Mouse (Mus musculus): ENCODE results near the gene Cx3cr1. TPM values are rescaled to one million over a fixed set of nuclear protein-coding genes. Genes with fewer than 3 reads are reported as not detected.
A peak's percentile ranks its signal among the peaks of the same experiment; 100 is the strongest.
"Not testable (repeated sequence)": the region's sequence is repeated elsewhere in the genome, so short reads cannot be mapped to it uniquely, and the experiment has no call there.

The Cx3cr1 gene
- polyA plus RNA-seq, 1 experiment from 2014 or later = 8.2 TPM

DNA sequence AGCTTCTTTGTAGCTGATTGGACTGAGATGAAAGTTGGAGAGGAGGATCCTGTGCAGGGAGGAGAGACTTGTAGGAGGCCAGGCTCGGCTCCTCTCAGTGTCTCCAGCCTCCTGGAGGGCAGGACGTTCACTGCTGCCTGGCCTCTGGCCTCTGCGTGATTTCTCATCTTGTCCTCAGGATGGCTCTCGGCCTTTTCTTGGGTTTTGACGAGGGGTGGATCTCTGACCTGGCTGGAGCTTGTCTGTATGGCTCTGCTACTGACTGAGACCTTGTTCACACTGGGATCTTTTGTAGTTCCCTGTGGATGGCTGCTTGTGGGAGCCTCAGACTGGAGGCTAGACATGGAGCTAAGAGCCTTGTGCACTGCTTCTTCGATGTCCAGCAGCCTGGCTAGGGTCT, 54.9 kb downstream of the Cx3cr1 start:
- Histone ChIP-seq H3K4me1 (replicated peaks) (peaks cover 51% of the 10 kb centered on the region), H3K4me3 (no peak overlapping the region), H3K27me3 (ENCODE audit: insufficient read depth, poor library complexity, severe bottlenecking) (peaks cover 30% of the 10 kb centered on the region), H3K36me3 (no peaks in the 10 kb centered on the region), H3K9me3 (no peaks in the 10 kb centered on the region), H3K27ac (no peak overlapping the region)
- no peak for DNase-seq (ENCODE audit: low spot score)
- 60% methylated on average over 6 of the region's 6 CpGs for WGBS

- H3K27ac ChIP-seq = no peak overlapping the region
- 75% methylated on average over 11 of the region's 11 CpGs for WGBS
Observed at GRCm38 (mm10) chr9:120013251-120013820, 56.3 kb downstream of the Cx3cr1 start.

DNA sequence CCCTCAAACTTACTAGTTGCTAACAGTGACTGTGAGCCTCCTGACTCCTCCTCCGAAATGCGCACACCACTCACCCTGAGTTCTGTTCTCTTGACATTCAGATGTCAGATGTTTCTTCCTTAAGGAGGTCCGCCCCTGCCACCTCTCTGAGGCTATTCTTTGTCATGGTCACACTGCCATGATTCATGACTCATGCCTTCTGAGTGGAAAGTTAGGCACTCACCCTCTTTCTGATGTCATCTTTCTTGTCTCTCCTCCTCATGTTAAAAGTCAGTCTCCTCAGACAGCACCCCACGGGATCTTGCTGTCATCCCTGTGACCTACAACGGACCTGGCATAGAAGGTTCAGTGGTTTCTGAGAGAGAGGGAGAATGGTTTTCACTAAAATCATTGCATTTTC, 56.9 kb downstream of the Cx3cr1 start:
- Histone ChIP-seq H3K4me3 (no peak overlapping the region), H3K4me1 (replicated peaks) (peaks cover 51% of the 10 kb centered on the region), H3K36me3 (no peaks in the 10 kb centered on the region), H3K27me3 (ENCODE audit: insufficient read depth, poor library complexity, severe bottlenecking) (peaks cover 38% of the 10 kb centered on the region), H3K9me3 (no peaks in the 10 kb centered on the region), H3K27ac (no peak overlapping the region)
- 81% methylated on average over 5 of the region's 5 CpGs for WGBS
- DNase-seq (ENCODE audit: low spot score) = no peak

More at GRCm38 (mm10) chr9:120013251-120013820, 56.3 kb downstream of the Cx3cr1 start:
- Histone ChIP-seq H3K27me3 (ENCODE audit: insufficient read depth, poor library complexity, severe bottlenecking) (peaks cover 38% of the 10 kb centered on the region), H3K36me3 (no peaks in the 10 kb centered on the region), H3K4me1 (replicated peaks) (peaks cover 51% of the 10 kb centered on the region), H3K4me3 (no peak overlapping the region), H3K9me3 (no peaks in the 10 kb centered on the region)
- DNase-seq (ENCODE audit: low spot score) = no peak

- H3K4me3 ChIP-seq; H3K27ac ChIP-seq; H3K9me3 ChIP-seq; H3K36me3 ChIP-seq; DNase-seq (ENCODE audit: low spot score): not testable (repeated sequence)
- WGBS = 86% methylated on average over 6 of the region's 6 CpGs
- peaks cover 48% of the 10 kb centered on the region for H3K4me1 ChIP-seq (replicated peaks)
- peaks cover 38% of the 10 kb centered on the region for H3K27me3 ChIP-seq (ENCODE audit: insufficient read depth, poor library complexity, severe bottlenecking)
Observed at GRCm38 (mm10) chr9:120012161-120012560, 57.5 kb downstream of the Cx3cr1 start.

DNA sequence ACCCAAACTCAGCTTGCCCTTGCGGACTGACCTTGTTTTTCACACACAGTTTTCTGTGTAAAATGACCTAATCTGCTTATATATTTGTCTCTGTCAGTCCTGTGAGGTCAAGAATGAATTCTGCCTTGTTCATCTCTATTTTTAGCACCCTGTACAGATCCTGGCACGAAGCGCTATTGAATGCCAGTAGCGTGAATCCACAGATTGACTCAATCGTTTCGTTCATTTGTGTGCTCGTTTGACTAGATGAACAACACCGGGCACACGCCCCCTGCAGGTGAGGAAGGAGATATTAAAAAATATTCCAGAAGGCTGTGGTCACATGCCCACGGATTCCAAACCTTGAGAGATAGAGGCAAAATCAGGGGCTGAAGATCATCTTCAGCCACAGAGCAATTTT, 58.1 kb downstream of the Cx3cr1 start:
- peaks cover 42% of the 10 kb centered on the region for H3K4me1 ChIP-seq (replicated peaks)
- H3K27me3 ChIP-seq (ENCODE audit: insufficient read depth, poor library complexity, severe bottlenecking) = peaks cover 38% of the 10 kb centered on the region
- 2% methylated on average over 10 of the region's 10 CpGs for WGBS
- H3K27ac ChIP-seq = peak overlapping the region; percentile 76
- H3K9me3 ChIP-seq = no peaks in the 10 kb centered on the region
- H3K4me3 ChIP-seq = peak overlapping the region; percentile 64
- peak; percentile 72 for DNase-seq (ENCODE audit: low spot score)
- H3K36me3 ChIP-seq = no peaks in the 10 kb centered on the region

DNA sequence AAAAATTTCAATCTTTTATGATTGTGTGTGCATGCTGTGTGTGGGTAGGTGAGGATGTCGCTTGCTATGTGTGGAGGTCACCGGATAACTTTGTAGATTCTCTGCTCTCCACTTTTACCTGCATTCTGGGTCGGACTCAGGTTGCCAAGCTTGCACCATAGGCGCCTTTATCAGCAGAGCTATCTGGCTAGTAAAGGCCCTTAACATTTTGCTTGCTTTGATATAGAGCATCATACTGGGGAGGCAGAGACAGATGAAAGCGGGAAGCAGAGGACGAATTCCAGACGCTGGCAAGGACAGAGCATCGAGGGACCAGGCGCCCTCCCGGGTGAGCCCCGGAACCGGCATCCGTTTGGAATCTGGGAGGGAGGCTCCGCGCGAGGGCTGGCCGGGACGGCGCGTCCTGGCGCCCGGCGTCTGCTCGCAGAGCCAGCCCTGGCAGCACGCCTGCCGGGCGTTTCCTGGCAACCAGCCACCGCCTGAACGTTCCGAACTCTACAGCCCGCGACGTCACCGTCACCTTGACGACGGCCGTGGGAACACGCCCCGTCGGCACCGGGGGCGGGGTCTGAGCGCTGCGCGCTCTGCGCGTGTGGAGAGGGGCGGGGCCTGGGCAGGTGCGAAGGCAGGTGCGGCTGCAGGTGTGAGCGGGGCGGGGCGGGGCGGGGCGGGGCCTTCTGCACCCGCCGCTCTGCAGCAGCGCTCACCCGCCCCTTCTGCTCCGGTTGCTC, 58.7 kb downstream of the Cx3cr1 start:
- peak; percentile 94 for DNase-seq (ENCODE audit: low spot score)
- WGBS = 2% methylated on average over 60 of the region's 60 CpGs
- H3K27ac ChIP-seq = peak overlapping the region; percentile 76

DNA sequence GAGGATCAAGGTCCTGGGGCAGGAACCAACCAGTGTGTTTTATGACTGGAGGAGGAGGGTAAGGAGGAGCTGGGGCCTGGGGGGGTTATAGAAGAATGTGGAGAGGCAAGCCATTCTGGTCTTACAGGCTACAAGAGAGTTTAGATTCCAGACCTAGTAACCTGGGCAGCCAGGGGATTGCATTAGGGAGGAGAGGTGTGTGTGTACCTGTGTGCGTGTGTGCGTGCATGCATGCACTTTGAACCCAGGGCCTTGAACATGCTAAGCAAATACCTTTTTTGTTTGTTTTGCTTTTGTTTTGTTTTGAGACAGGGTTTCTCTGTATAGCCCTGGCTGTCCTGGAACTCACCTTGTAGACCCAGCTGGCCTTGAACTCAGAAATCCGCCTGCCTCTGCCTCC, 59.8 kb downstream of the Cx3cr1 start:
- Histone ChIP-seq H3K36me3 (no peaks in the 10 kb centered on the region), H3K4me3 (no peak overlapping the region), H3K4me1 (replicated peaks) (peaks cover 32% of the 10 kb centered on the region), H3K9me3 (no peaks in the 10 kb centered on the region), H3K27ac (no peak overlapping the region), H3K27me3 (ENCODE audit: insufficient read depth, poor library complexity, severe bottlenecking) (peaks cover 37% of the 10 kb centered on the region)
- 94% methylated on average over 3 of the region's 3 CpGs for WGBS
- DNase-seq (ENCODE audit: low spot score) = no peak

More for the DNA sequence above, 58.7 kb downstream of the Cx3cr1 start:
- Histone ChIP-seq H3K4me1 (replicated peaks) (peaks cover 38% of the 10 kb centered on the region), H3K9me3 (no peaks in the 10 kb centered on the region), H3K27me3 (ENCODE audit: insufficient read depth, poor library complexity, severe bottlenecking) (peaks cover 38% of the 10 kb centered on the region), H3K36me3 (no peaks in the 10 kb centered on the region), H3K4me3 (peak overlapping the region; percentile 64)

- 82% methylated on average over 7 of the region's 7 CpGs for WGBS
- no peaks in the 10 kb centered on the region for H3K36me3 ChIP-seq
- no peaks in the 10 kb centered on the region for H3K9me3 ChIP-seq
- H3K4me1 ChIP-seq (replicated peaks) = peaks cover 27% of the 10 kb centered on the region
- no peak overlapping the region for H3K27ac ChIP-seq
- H3K4me3 ChIP-seq = no peak overlapping the region
- DNase-seq (ENCODE audit: low spot score) = no peak
- peaks cover 33% of the 10 kb centered on the region for H3K27me3 ChIP-seq (ENCODE audit: insufficient read depth, poor library complexity, severe bottlenecking)
Observed at GRCm38 (mm10) chr9:120009226-120009841, 60.3 kb downstream of the Cx3cr1 start.

- peaks cover 23% of the 10 kb centered on the region for H3K27me3 ChIP-seq (ENCODE audit: insufficient read depth, poor library complexity, severe bottlenecking)
- peaks cover 25% of the 10 kb centered on the region for H3K4me1 ChIP-seq (replicated peaks)
- H3K27ac ChIP-seq = no peak overlapping the region
- no peak overlapping the region for H3K4me3 ChIP-seq
- H3K36me3 ChIP-seq = no peaks in the 10 kb centered on the region
- no peak for DNase-seq (ENCODE audit: low spot score)
- WGBS = 91% methylated on average over 1 of the region's 1 CpGs
- no peaks in the 10 kb centered on the region for H3K9me3 ChIP-seq
Observed at GRCm38 (mm10) chr9:120007833-120008232, 61.8 kb downstream of the Cx3cr1 start.

- H3K9me3 ChIP-seq = no peaks in the 10 kb centered on the region
- WGBS = 68% methylated on average over 3 of the region's 3 CpGs
- DNase-seq (ENCODE audit: low spot score) = no peak
- no peaks in the 10 kb centered on the region for H3K36me3 ChIP-seq
- H3K4me1 ChIP-seq (replicated peaks) = peaks cover 30% of the 10 kb centered on the region
- peaks cover 24% of the 10 kb centered on the region; the same call in 1 of the 2 replicates for H3K27me3 ChIP-seq (ENCODE audit: insufficient read depth, poor library complexity, severe bottlenecking)
- H3K27ac ChIP-seq = no peak overlapping the region
- H3K4me3 ChIP-seq = no peak overlapping the region
Observed at GRCm38 (mm10) chr9:120005936-120006335, 63.7 kb downstream of the Cx3cr1 start.

GRCm38 (mm10) chr9:120002893-120003292, 66.8 kb downstream of the Cx3cr1 start:
- 77% methylated on average over 5 of the region's 5 CpGs for WGBS
- H3K4me1 ChIP-seq (replicated peaks) = peaks cover 24% of the 10 kb centered on the region
- DNase-seq (ENCODE audit: low spot score) = no peak

DNA sequence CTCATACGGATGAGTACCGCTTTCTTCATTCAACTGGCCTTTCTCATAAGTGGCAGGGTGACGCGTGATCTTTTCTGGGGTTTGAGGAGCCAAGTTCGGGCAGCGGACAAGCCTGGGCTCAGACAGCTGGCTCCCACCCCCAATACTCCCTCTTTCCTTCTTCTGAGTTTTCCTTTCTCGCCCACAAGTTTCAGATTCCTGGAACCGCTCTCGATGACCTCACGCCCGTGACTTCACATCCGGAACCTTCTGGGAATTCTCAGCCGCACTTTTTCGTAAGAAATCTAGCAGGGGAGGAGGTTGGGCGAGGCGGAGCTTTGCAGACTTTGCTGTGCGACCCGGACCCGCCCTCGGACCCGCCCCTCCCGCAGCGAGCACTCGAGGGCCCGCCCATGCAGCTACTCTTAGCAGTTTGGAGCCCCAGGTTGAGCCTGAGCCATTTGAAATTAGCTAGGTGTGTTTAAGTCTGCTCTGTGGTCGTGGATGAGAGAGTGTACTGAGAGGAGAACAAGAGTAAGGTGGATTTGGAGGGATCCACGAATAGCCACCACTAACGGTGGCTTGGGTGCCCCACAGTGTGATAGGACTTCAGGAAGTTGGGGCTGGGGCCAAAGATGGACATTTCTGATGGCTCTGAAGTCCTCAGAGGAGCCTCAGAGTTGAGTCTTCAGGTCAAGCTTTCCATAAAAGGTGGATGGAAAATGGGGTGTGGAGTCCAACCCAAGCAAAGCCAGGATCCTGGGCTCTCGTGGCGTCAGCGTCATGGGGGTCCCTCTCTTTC, 67.5 kb downstream of the Cx3cr1 start:
- 11% methylated on average over 31 of the region's 31 CpGs for WGBS
- H3K9me3 ChIP-seq = no peaks in the 10 kb centered on the region
- H3K4me3 ChIP-seq = peak overlapping the region; percentile 54
- peak; percentile 83 for DNase-seq (ENCODE audit: low spot score)
- H3K27me3 ChIP-seq (ENCODE audit: insufficient read depth, poor library complexity, severe bottlenecking) = peaks cover 18% of the 10 kb centered on the region; the same call in 1 of the 2 replicates
- H3K36me3 ChIP-seq = no peaks in the 10 kb centered on the region
- H3K4me1 ChIP-seq (replicated peaks) = peaks cover 24% of the 10 kb centered on the region
- H3K27ac ChIP-seq = peak overlapping the region; percentile 84

More at GRCm38 (mm10) chr9:120002893-120003292, 66.8 kb downstream of the Cx3cr1 start:
- H3K27ac ChIP-seq = no peak overlapping the region
- H3K36me3 ChIP-seq = no peaks in the 10 kb centered on the region
- no peaks in the 10 kb centered on the region for H3K9me3 ChIP-seq
- H3K4me3 ChIP-seq = no peak overlapping the region
- H3K27me3 ChIP-seq (ENCODE audit: insufficient read depth, poor library complexity, severe bottlenecking) = peaks cover 18% of the 10 kb centered on the region; the same call in 1 of the 2 replicates

All from hindbrain, embryonic 10.5 days (tissue).